Mouse (Mus musculus): Measurements from ENCODE around the gene Gucd1.
A peak's percentile ranks its signal among the peaks of the same experiment; 100 is the strongest.
"Not testable (repeated sequence)": the region's sequence is repeated elsewhere in the genome, so short reads cannot be mapped to it uniquely, and the experiment has no call there.

Gucd1 gene

GRCm38 (mm10) chr10:75353838-75354241 lies 163.9 kb downstream of the Gucd1 start:
- not testable (repeated sequence) for DNase-seq

DNA sequence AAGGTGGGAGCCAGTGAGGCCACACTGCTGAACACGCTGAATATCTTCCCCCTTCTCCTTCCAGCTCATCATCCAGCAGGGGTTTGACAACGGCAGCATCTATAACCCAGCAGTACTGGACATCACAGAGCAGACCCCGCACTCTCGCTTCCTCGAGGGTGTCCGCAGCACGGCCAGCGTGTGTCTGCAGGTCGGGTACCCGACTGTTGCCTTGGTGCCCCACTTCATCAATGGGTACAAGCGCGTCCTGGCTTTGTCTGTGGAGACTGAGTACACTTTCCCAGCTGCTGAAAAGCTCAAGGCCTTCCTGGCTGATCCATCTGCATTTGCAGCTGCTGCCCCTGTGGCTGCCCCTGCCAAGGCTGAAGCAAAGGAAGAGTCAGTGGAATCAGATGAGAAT lies 165.2 kb downstream of the Gucd1 start:
- DNase-seq = no peak

DNA sequence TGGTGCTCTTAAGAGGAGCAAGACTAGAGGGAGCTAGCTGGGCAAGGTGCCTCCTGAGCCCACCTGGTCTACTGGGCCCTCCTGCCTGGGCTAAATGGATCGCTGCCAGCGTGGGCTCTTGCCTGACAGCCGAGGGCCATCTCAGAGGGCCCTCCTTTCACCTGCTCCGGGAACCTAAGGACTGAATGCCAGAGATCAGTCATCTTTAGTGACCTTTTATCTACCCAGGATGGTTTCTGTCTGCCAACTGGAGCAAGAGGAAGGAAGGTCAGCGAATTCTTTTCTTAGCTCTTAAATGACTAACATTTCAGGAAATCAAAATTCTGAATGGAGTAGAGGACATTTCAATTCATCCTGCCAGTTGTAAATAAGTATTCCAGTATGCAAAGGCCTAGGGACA lies 167.2 kb downstream of the Gucd1 start:
- no peak for DNase-seq

DNA sequence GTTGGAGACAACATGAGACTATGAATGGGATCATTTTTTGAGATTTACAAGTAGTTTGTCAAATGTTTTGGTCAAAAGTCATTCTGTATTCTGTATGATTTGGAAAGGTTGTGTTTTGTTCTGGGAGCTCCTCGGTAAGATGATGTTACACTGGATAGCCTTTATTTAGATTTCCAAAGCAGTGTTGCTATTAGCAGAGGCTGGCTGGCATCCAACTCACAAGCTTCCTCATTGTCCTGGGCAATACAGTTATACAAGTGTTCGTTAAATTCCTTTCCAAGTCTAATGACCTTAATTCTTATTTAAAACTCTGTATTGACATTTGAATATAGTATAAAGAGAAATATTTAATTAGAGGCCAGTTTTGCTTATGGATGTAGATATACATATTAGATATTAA lies 172.5 kb downstream of the Gucd1 start:
- DNase-seq = no peak

DNA sequence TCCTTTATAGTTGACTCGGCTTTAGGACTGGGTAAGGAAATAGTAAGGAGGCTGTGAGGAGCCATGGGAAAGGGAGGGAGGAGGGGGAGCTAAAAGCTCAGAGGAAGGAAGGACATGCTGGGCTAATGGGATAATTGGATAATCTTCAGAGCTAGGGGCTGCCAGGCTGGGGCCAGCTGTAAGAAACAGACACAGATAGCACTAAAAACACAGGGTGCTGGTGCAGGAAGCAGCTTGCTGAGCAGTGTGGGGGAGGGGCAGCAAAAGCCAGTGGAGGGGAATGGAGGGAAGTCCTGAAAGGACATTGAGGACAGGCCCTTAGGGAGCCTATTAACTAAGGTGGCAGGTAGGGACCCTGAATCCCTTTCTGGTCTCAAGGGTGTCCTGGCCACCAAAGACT lies 173.2 kb downstream of the Gucd1 start:
- DNase-seq = not testable (repeated sequence)

GRCm38 (mm10) chr10:75341936-75342335 lies 175.8 kb downstream of the Gucd1 start:
- no peak for DNase-seq

DNA sequence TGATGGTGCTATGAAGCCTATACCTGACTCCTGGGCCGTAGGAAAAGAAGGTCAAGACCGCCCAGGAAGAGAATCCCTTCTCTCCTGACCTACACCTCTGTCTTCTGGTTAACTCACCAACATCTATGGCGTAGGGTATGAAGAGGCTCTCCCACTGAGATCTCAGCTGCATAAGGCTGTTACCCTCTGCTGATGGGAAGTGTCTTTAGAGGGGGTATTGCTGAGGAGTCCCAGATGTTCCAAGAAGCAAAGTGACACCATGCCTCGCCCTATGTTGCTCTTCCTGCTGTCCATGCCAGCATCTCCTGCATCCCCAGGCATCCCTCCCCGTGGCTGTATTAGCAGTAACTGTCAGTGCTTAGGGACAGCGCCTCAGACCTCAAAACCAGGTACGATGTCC lies 178.4 kb downstream of the Gucd1 start:
- no peak for DNase-seq

- no peak for DNase-seq
Observed at GRCm38 (mm10) chr10:75338852-75339251, 178.9 kb downstream of the Gucd1 start.

DNA sequence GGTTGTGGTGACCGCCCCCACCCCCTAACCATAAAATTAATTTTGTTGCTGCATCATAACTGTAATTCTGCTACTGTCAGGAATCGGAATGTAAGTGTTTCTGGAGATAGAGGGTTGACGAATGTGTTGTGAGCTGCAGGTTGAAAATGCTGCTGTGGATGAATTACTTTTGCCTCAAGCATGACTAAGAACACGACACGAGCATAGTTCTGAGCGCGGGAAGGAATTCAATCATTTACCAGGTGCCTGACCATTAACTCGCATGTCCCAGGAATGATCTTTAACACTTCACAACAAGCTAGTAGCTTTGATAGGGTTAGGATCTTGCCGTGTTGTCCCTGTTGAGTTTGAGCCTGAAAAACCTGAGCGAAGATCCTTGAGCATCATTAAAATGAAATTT lies 180.5 kb downstream of the Gucd1 start:
- DNase-seq = no peak

DNA sequence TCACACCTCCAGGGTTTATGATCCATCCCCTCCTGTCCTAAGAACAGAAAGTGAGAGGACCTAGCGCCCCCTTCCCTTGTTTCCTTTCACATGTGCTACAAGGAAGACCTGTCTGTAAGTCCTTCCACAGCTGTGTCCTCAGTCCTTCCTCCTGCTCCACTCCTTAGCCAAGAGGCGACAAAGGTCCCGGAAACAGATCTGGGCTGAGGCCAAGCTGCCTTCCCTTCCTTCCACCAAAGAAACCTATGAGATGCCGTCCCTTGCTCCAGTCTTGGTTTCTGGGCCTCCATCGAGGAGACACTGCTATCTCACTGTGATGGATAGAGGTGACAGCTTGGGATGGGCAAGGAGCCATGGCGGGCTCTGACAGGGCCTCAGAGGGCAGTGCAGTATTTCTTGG lies 182.7 kb downstream of the Gucd1 start:
- DNase-seq = no peak

DNA sequence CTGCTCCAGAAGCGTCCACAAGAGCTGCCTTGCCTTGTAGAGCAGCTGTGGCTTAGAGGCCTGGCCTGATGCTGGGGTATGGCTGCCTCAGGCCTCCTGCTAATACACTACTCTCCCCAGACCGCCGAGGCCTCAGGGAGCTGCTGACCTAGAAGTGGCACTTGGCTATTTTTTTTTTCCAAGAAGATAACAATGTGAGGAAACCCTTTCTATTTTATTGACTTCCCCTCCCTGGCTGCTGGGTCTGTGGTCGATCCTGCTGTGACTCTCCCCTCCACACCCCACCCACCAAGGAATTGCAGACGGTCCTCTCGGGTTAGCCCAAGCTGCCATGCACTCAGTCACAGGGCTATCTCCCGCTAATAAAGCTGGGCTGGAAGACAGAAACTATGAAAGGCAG lies 183.6 kb downstream of the Gucd1 start:
- DNase-seq = no peak

DNA sequence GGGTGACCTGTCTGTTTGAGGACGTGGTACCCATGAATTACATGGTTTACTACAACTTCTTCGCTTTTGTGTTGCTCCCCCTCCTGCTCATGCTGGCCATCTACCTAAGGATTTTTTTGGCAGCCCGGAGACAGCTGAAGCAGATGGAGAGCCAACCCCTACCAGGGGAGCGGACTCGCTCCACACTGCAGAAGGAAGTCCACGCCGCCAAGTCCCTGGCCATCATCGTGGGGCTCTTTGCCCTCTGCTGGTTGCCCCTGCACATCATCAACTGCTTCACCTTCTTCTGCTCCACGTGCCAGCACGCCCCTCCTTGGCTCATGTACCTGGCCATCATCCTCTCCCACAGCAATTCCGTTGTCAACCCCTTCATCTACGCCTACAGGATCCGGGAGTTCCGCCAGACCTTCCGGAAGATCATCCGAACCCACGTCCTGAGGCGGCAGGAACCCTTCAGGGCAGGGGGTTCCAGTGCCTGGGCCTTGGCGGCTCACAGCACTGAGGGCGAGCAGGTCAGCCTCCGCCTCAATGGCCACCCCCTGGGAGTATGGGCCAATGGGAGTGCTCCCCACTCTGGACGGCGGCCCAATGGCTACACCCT lies 184.5 kb downstream of the Gucd1 start:
- DNase-seq = peak; percentile 33

- no peak for DNase-seq
Observed at GRCm38 (mm10) chr10:75332268-75332667, 185.5 kb downstream of the Gucd1 start.

DNA sequence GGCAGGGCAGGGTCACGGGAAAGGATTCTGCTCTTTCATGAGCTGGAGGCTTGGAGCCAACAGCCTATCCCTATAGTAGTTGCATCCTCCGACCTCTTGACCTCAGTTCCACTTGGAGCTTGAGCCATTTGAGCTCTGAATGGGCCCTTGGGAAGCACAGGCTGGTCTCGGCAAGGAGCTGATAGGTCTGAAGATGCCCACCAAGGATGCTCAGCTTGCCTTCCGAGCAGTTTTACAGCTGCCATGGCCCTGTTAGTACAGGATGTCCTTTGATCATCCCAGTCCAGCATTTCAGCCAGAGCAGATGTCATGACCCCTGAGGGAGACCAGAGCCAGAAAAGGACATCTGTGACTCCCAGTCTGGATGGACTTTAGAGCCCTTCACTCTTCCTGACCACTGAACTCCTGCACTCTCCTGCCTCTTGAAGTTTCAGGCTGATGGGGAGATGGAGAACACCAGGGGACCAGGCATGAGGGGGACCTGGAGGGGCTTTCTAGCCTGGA lies 189.5 kb downstream of the Gucd1 start:
- no peak for DNase-seq

- DNase-seq = no peak
Observed at GRCm38 (mm10) chr10:75327081-75327480, 190.7 kb downstream of the Gucd1 start.

- no peak for DNase-seq
Observed at GRCm38 (mm10) chr10:75326553-75326952, 191.2 kb downstream of the Gucd1 start.

DNA sequence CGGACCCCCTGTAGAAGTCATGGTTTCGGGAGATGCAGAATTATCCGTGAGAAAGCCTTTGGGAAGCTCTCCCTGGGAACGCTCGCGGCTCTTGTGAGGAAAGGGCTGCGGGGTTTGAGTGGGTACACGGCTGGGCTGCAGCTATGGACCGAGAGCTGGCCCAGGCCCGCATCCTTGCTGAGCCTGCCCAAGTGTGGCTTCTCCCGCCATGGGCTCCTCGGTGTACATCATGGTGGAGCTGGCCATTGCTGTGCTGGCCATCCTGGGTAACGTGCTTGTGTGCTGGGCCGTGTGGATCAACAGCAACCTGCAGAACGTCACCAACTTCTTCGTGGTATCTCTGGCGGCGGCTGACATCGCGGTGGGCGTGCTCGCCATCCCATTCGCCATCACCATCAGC lies 192.0 kb downstream of the Gucd1 start:
- DNase-seq = no peak

- no peak for DNase-seq
Observed at GRCm38 (mm10) chr10:75324391-75324790, 193.4 kb downstream of the Gucd1 start.

- DNase-seq = no peak
Observed at GRCm38 (mm10) chr10:75323986-75324385, 193.8 kb downstream of the Gucd1 start.

- no peak for DNase-seq
Observed at GRCm38 (mm10) chr10:75322966-75323365, 194.8 kb downstream of the Gucd1 start.

- DNase-seq = no peak
Observed at GRCm38 (mm10) chr10:75320321-75320720, 197.5 kb downstream of the Gucd1 start.

GRCm38 (mm10) chr10:75318206-75318605 lies 199.6 kb downstream of the Gucd1 start:
- DNase-seq = no peak

- DNase-seq = no peak
Observed at GRCm38 (mm10) chr10:75316908-75317761, 200.6 kb downstream of the Gucd1 start.

- DNase-seq = no peak
Observed at GRCm38 (mm10) chr10:75316872-75316907, 201.1 kb downstream of the Gucd1 start, which contains the start of gene Adora2a. Adora2a (plus strand) TSS chr10:75316877.

GRCm38 (mm10) chr10:75316472-75316871 lies 201.3 kb downstream of the Gucd1 start:
- DNase-seq = no peak
